Mouse (Mus musculus): ENCODE results near the gene Cep57.

GRCm38 (mm10) chr9:13818369-13818768 is 8.5 kb downstream of the Cep57 start:
- no peak for TF ChIP-seq HCFC1 (IDR thresholded peaks at IDR 0.05; ENCODE audit: borderline replicate concordance, insufficient read depth, low read length)
- TF ChIP-seq CHD2 (IDR thresholded peaks at IDR 0.05; ENCODE audit: low read depth, low read length): no peak
- TF ChIP-seq ZNF384 (IDR thresholded peaks at IDR 0.05; ENCODE audit: low read depth, low read length): no peak
- TF ChIP-seq ZC3H11A (IDR thresholded peaks at IDR 0.05; ENCODE audit: borderline replicate concordance, low read depth, low read length): no peak
- no peak for TF ChIP-seq MAFK (IDR thresholded peaks at IDR 0.05; ENCODE audit: insufficient read depth, low read depth, low read length)
